Mouse (Mus musculus) heart, postnatal 10 days (tissue): ENCODE measurements at regions not wholly inside any gene's neighbourhood (a gene's known extent, or its start where the extent isn't known, plus 50 kb on each side); places are given as distances from the start of the nearest gene placed in this dataset.
"Not testable (repeated sequence)": the region's sequence is repeated elsewhere in the genome, so short reads cannot be mapped to it uniquely, and the experiment has no call there.

ENCODE experiments used
- DNase-seq, 2 experiments: peaks; one replicate each; pipeline ENCODE4 v3.0.0; 2021
- intact Hi-C: fragments of 180-260 bp; cut with DNase I; formaldehyde crosslinking; loops from one replicate; pipeline ENCODE4 v1.15.1; 2025

DNA sequence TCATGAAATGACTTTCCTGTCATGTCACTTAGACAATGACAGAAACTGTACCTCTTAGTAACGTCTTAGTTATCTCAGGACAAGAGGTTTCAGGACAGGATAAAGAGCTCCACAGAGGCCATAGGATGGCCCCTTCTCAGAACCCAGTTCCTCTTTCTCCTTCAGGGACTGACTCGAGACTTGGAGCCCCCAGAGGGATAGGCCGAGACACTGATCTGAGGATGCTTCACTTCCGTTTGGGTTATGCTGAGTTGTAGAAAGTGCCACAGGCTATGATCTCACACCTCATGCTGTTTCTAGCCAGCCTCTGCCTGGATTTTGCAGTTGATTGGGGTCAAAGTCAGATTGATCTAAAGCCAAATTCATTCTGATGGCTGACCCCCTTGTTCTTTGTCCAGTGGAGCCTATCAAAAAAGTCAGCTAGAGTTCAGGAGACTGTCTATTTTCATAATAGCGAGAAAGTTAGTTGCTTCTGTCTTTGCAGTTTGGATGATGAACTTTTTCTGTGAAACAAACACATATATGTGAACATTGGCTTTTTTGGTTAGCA lies 70.7 kb downstream of the Sult3a2 start:
- DNase-seq: no peak
- intact Hi-C loops: no loop called here

DNA sequence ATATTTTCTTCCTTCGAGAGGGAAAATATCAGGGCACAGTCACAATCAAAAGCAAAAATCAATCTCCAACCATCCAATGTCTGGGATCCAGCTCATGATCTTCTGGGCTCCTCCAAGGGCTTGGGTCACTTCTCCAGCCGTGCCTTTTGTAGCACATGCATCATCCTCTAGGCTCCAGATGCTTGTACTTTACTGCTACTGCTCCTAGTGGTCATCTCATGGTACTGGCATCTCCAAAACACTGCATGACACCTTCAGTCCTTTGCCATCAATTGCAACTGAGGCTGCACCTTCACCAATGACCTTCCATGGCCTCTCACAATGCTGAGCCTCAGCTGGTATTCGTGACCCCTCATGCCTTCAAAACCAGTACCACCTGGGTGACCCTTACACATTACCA lies 77.8 kb downstream of the Sult3a2 start:
- DNase-seq, intact Hi-C loops: not testable (repeated sequence)

DNA sequence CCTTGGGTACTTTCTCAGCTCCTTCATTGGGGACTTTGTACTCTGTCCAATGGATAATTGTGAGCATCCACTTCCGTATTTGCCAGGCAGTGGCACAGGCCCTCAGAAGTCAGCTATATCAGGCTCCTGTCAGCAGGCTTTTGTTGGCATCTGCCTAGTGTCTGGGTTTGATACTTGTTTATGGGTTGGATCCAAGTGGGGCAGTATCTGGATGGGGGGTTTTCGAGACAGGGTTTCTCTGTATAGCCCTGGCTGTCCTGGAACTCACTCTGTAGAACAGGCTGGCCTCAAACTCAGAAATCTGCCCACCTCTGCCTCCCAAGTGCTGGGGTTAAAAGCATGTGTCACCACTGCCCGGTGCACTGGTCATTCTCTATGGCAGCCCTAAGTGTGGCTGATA lies 79.7 kb upstream of the Clvs2 start:
- DNase-seq: not testable (repeated sequence)
- intact Hi-C loops: loop anchor here (5.0 kb wide), 1 partner anchor 1962 kb away; no protein-coding TSS in a partner anchor

DNA sequence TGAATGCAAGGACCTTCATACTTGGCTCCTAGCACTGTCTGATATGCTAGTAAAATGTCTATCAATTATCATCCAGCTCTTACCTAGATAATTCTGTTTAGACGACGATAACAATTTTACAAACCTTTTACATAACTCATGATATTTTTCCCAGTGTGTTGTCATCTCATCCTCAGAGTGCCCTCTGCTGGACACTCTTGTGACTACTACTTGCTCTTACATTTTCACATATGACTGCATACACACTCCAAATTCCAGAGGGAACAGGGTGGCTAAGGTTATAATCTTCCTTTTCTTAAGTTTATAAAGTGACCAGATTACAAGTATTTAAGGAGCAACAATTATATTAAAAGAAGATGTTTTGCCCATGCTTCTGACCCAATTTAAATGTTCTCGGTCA lies 78.9 kb upstream of the Clvs2 start:
- DNase-seq: peak; percentile 16 to 40
- intact Hi-C loops: loop anchor here (5.0 kb wide), 1 partner anchor 1961 kb away; no protein-coding TSS in a partner anchor
